Mouse (Mus musculus): ENCODE results near the gene Mon1b.

DNA sequence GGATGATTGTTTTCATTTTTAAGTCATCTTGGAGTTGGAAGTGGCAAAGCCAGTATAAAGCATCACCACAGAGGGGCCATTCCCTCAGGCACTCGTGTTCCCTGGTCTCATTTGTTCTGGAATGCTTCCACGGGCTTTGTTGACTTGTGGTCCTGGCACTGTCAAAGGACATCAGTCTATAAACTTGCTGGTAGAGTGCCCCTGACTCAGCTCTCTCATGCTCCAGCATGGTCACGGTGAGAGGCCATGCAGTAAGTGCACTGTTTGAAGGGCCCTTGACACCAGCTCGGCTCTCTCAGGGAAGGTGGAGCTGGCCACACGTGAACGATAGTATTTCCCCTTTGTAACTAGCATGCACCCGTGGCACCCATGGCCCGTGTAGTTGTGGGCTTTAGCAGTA is 5.0 kb downstream of the Mon1b start:
- TF ChIP-seq CEBPB (IDR thresholded peaks at IDR 0.05; ENCODE audit: insufficient read depth, poor library complexity, severe bottlenecking) (no peak), POLR2A (IDR thresholded peaks at IDR 0.05; ENCODE audit: insufficient read length, low read depth) (no peak), MYOG (IDR thresholded peaks at IDR 0.05; ENCODE audit: control insufficient read depth in 1 of 3, insufficient read depth in 1 of 3, insufficient read length in 2 of 3, low read depth in 2 of 3) (no peak), TCF12 (IDR thresholded peaks at IDR 0.05; ENCODE audit: insufficient read depth, poor library complexity, severe bottlenecking) (no peak), MAX (IDR thresholded peaks at IDR 0.05; ENCODE audit: low read depth) (no peak), POLR2AphosphoS2 (IDR thresholded peaks at IDR 0.05; ENCODE audit: insufficient read length, low read depth) (no peak), REST (IDR thresholded peaks at IDR 0.05; ENCODE audit: insufficient read depth, insufficient read length) (no peak), MYOD1 (IDR thresholded peaks at IDR 0.05; ENCODE audit: control insufficient read depth in 1 of 3, insufficient read length in 2 of 3, low read depth in 2 of 3) (no peak), E2F4 (IDR thresholded peaks at IDR 0.05; ENCODE audit: insufficient read depth) (no peak)

Data from myocyte (in vitro differentiated cells).